Mouse (Mus musculus): ENCODE data around the gene Gzmc.

GRCm38 (mm10) chr14:56266109-56266508 lies 31.7 kb upstream of the Gzmc start:
- no peak for TF ChIP-seq ZMIZ1 (IDR thresholded peaks at IDR 0.05; ENCODE audit: low read depth, low read length)
- no peak for TF ChIP-seq CTCF (conservative IDR thresholded peaks at IDR 0.05 in 1 of 2, IDR thresholded peaks at IDR 0.05 in 1 of 2; ENCODE audit: low read depth in 2 of 2, low read length in 2 of 2)
- no peak for TF ChIP-seq POLR2A (IDR thresholded peaks at IDR 0.05; ENCODE audit: low read depth, low read length)
- TF ChIP-seq CHD2 (IDR thresholded peaks at IDR 0.05; ENCODE audit: low read length), result no peak
- no peak for TF ChIP-seq TBP (conservative IDR thresholded peaks at IDR 0.05; ENCODE audit: low read depth, low read length)

All from CH12.LX (cell line).